Mouse (Mus musculus) urinary bladder, adult 2 months (tissue): ENCODE measurements around the gene Gm21958. TPM values are rescaled to one million over a fixed set of nuclear protein-coding genes. Genes with fewer than 3 reads are reported as not detected.

Experiments
- polyA plus RNA-seq: library from polyadenylated mRNA; depleted of rRNA; stranded (reverse); fragments of >200 nt; gene quantifications from 2 replicates; pipeline ENCODE4 v1.2.3, GENCODE M21; 2012; rRNA removed

Gm21958 gene
- polyA plus RNA-seq, 1 experiment, result not detected

Other genes with a start within 250 kb of the Gm21958 start
- gene Supt20, start 21.5 kb downstream of the Gm21958 start, polyA plus RNA-seq, result 66.8 and 68.4 TPM in 2 replicates
- gene Exosc8, start 21.0 kb upstream of the Gm21958 start, polyA plus RNA-seq, result 33.2 and 49.7 TPM in 2 replicates
- 33.8 and 41.4 TPM in 2 replicates for gene Alg5, start 21.2 kb upstream of the Gm21958 start, polyA plus RNA-seq
- 7.6 and 10.3 TPM in 2 replicates for gene Smad9, start 41.2 kb upstream of the Gm21958 start, polyA plus RNA-seq
- gene Rfxap, start 93.4 kb upstream of the Gm21958 start, polyA plus RNA-seq, result 28.6 and 31.6 TPM in 2 replicates
- gene Sertm1, start 201.5 kb upstream of the Gm21958 start, polyA plus RNA-seq, result not detected in 2 replicates